Mouse (Mus musculus) heart, postnatal 10 days (tissue): ENCODE measurements at regions not wholly inside any gene's neighbourhood (a gene's known extent, or its start where the extent isn't known, plus 50 kb on each side); places are given as distances from the start of the nearest gene placed in this dataset.

Experiments used
- DNase-seq, 2 experiments: peaks; one replicate each; pipeline ENCODE4 v3.0.0; 2021
- intact Hi-C: fragments of 180-260 bp; cut with DNase I; formaldehyde crosslinking; loops from one replicate; pipeline ENCODE4 v1.15.1; 2025

DNA sequence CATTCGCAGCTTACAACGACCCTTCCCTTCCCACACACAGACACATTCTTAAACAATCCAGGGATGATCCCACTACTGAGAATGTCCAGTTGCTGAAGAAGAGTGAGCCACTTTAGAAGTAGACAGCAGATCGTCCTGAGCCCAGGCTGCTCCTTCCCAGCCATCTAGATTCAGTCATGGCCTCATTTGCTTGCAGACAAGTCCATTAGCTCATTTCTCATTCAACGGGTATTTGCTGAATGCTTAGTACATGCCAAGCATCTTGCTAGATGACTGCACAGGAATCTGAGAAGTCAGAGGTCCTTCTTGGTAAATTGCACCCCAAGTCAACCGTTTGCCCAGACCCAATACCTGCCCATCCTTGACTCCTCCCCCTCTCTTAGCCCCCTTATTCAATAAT, 57.8 kb downstream of the Ier5 start:
- intact Hi-C loops: no loop called here
- DNase-seq: no peak

DNA sequence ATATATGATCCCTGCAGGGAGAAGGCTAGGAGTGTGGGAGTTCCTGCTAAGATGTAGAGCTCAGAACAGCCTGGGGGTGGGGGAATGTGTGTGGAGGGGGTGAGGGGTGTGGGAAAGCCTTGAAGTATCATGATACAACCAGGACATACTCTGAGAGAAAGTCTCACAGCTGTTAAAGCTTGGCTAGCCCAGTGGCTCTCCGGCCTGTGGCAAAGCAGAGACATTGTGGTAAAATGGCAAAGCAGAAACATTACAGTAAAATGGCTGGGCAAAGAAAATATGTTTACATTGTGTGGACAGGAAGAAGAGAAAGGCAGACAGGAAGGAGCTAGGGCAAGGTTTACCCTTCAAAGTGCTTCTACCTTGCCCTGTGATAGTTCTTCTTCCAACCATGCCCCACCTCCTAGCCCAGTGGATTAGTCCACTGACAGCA, 58.5 kb downstream of the Ier5 start:
- intact Hi-C loops: no loop called here

DNA sequence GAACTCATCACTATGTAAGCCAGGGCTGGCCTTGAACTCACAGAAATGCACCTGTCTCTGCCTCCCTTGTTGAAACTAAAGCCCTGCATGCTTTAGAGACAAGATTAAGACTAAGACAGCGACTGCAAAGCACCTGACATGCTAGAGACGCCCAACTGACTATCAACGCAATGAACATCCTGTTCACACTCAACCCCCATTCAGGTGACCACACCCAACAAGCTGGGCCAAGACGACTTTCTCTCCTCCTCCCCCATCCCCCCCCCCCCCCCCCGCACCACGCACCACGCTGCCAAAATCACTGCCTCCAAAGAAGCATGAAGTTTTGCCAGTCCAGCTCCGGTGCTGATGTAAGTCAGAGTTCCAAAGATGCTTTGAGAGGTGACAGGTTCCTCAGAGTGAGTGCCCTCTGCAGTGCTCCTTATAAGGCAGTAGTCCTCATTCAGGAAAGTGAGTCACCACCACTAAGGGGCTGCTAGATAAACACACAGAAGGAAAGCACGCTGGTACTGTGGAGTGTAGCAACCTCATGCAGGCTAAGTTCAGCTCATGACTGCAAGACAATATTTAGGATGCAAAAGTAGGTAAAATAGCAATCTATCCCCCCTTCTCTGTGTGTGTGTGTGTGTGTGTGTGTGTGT, 59.2 kb downstream of the Ier5 start:
- intact Hi-C loops: no loop called here
- DNase-seq: peak; percentile 27 to 69

More for the DNA sequence above, 58.5 kb downstream of the Ier5 start:
- DNase-seq: no peak

DNA sequence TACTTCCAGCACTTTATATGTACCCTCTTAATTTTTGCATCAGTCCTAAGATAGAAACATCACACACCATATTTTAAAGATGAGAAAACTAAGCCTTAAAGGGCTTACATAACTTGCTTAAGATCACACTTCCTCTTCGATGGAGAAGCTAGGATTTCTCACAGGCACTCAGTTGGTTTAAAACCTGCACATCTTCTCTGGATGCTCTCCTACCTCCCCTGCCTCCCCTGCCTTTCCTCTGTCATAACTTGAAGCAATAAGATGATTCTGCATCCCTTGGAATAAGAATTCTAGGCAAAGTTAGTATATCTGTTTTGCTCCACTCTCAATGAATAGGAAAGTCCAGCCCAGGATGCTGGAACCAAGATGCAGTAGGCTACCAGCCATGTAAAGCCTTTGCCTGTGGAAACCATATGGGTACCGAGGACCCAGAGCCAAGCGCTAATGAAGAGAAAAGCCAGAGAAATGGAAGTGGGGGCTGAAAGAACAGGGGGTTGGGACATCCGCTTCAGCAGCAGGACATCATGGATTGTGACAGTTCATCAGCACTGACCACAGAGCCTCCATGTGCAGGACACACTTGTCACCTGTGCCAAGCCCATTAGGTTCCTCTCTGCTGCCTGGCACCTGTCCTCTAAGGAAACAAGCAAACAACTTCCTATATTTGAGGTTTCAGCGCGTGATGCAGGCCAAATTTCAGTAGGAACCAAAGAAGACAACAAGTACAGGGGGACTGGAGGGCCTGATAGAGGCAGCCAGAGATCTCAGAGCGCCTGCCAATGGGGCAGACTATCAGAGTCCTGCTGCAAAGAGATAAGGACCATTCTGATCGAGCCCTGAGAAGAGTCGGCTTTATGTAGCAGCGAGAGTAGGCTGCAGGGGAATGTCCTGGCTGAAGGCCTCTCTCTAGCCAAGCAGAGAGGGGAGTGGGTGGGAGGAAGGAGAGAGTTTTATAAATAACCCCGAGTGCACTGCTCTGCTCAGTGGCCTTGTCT, 60.5 kb downstream of the Ier5 start:
- peak; percentile 58 to 73 for DNase-seq
- intact Hi-C loops: no loop called here

DNA sequence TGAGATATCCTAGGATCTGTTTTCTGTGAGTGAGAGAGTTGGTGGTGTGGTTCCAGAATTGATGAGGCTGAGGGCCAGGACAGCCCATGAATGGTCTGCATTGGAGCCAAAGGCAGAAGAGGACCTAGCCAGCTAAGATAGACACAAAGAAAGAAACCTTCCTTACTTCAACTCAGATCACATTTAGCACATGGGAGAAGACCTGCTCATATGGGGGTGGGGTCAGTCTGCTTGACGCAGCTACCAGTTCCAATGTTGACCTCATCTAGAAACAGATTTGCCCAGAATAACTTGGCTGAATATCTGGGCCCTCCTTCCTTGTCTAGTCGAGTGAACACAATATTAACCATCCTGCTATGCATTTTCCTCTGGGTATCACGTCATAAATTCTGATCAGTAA, 62.0 kb downstream of the Ier5 start:
- intact Hi-C loops: no loop called here
- peak in 1 of 2 experiments; percentile 27 for DNase-seq

DNA sequence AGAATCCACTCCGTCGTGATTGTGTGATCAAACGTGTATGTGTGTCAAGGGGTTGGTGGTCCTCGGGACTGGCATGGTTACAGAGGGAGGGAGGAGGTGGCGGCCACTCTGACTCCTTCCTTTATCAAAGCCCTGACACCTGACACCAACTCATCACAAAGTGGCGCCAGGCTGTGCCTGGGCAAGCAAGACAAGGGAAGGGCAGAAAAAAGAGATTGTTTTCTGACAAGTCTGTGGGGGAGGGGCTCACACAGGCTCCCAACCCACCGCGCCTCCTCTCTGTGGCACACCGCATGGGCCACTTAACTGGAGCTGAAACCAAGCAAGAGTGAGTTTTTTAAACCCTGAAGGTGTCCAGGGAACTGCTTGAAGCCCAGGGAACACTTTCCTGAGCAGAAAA, 68.5 kb downstream of the Ier5 start:
- DNase-seq: peak in 1 of 2 experiments; percentile 16
- intact Hi-C loops: no loop called here

GRCm38 (mm10) chr1:155029195-155029879, 70.1 kb downstream of the Ier5 start:
- intact Hi-C loops: loop anchor here (5.0 kb wide), 1 partner anchor 113 kb away; no protein-coding TSS in a partner anchor
- no peak for DNase-seq

- DNase-seq: peak; percentile 35 to 38
- intact Hi-C loops: loop anchor here (5.0 kb wide), 1 partner anchor 114 kb away; no protein-coding TSS in a partner anchor
Measured at GRCm38 (mm10) chr1:155028735-155029134, 70.7 kb downstream of the Ier5 start.

DNA sequence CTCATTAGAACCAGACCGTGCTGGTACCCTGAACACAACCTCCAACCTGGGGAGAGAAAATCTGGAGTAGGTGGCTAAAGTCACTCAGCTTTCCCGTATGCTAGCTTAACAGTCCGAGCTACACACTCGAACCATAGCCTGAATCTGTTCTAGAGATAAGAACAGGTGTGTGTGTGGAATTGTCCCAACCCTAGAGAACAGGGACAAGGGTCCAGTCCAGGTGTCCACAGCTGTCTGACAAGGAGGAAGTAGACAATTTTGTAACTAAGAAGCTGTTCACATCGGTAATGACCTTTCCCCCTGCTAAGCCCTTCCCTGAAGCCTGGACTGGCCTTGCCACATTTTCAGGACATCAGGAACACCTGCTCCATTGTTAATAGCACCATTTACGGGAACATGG, 71.3 kb downstream of the Ier5 start:
- intact Hi-C loops: loop anchor here (5.0 kb wide), 1 partner anchor 114 kb away; no protein-coding TSS in a partner anchor
- no peak for DNase-seq

DNA sequence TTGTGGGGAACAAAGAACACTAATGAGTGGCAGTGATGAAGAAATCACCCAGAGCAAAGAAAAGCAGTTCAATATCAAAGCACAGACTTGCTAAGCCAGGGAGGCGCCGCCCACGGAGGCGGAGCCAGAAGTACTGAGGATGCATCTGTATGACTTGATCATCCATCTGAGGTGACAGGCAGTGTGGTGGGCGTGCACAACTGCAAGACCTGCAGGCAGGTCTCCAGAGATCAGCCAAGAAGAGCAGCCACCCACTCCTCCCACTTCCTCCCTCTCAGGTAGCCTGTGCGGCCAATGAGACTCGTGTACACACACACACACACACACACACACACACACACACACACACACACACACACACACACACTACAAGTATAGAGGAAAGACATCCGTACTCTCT, 71.9 kb downstream of the Ier5 start:
- intact Hi-C loops: loop anchor here (5.0 kb wide), 1 partner anchor 115 kb away; no protein-coding TSS in a partner anchor
- peak in 1 of 2 experiments; percentile 19 for DNase-seq

DNA sequence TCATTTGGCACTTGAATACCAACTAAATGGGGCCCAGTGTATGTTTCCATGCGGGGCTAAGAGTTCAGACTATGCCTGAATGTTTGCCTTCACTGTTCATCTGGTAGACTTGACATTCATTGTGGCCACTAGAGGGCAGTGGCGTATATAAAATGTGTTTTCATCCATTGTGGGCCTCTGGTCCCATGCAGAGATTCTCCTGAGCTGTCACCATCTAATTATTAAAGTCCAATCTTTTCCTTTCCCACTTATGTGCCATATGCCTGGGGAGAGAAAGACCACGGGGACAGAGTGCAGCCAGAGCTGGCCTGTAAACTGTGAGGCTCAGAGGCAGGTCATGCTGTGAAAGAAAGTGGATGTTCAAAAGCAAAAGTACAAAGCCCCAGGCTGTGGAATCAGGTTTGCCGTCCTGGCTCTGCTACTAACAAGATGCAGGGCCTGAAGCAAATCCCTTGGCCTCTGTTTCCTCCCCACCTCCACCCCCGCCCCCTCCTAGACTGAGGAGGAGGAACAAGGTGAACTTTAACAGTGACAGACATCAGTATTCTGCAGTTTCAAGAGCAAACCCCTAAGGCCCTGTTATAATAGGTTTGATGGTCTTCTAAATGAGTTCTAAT, 73.5 kb downstream of the Ier5 start:
- peak; percentile 86 to 91 for DNase-seq
- intact Hi-C loops: loop anchor here (1.0 to 5.0 kb wide), 3 partner anchors 116 to 255 kb away; no protein-coding TSS in a partner anchor

- DNase-seq: no peak
- intact Hi-C loops: no loop called here
Measured at GRCm38 (mm10) chr1:155023324-155023723, 76.1 kb downstream of the Ier5 start.

GRCm38 (mm10) chr1:155015669-155016068, 83.8 kb downstream of the Ier5 start:
- DNase-seq: no peak
- intact Hi-C loops: no loop called here

DNA sequence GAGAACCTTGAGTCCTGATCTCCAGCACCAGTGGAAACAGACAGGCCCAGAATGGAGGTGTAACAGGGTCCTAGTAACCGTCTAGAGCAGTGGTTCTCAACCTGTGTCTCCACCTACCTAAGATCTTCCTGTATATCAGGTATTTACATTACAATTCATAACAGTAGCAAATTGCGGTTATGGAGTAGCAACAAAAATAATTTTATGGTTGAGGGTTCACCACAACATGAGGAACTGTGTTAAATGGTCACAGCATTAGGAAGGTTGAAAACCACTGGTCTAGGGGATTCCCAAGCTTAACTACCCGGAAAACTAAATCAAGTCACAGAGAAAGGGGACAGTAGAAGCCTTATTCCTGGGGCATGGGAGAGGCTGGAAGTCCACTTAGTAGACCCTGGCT, 84.5 kb downstream of the Ier5 start:
- no peak for DNase-seq
- intact Hi-C loops: no loop called here

DNA sequence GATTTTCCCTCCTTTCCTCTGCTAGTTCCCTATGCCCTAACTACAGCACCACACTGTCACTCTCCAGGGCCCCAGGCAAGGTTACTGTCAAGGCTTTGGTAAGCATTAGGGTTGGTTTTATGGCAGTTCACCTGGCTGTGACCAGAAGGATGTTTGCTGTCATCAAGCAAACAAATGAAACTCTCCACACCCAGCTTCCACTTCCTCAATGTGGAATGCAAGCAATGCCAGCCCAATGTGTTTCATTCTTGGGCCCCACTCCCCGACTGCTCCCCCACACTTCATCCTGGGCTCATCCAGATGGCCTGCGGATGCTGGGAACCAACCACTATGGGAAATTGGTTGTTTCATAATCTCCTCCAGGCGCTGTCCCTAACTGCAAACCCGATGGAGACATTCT, 85.7 kb downstream of the Ier5 start:
- DNase-seq: peak; percentile 12 to 26
- intact Hi-C loops: no loop called here

DNA sequence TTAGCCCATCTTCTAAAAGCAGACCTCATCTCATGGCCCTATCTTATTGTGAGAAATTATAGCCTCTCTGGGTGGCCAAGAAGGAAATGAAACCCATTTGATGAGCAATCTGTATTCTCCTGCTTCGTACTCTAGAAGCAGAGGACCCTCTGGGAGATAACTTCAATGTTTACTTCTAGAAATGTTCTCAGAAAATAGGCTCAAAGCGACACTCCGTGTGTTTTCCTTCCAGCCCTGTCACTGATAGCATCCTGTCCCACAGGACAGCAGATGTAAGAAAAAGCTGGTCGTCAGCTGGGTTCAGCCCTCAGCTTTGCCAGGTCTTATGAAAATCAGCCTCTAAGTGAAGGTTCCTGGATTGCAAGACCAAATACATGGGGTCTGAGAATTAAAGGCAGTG, 86.1 kb downstream of the Ier5 start:
- intact Hi-C loops: no loop called here
- peak; percentile 37 to 41 for DNase-seq

- peak; percentile 91 to 93 for DNase-seq
- intact Hi-C loops: loop anchor here (1.0 to 10.0 kb wide), 3 partner anchors 120 to 722 kb away; no protein-coding TSS in a partner anchor
Measured at GRCm38 (mm10) chr1:155006539-155007486, 92.6 kb downstream of the Ier5 start.

GRCm38 (mm10) chr1:155006099-155006498, 93.3 kb downstream of the Ier5 start:
- intact Hi-C loops: loop anchor here (1.0 to 10.0 kb wide), 3 partner anchors 119 to 721 kb away; no protein-coding TSS in a partner anchor
- no peak for DNase-seq

DNA sequence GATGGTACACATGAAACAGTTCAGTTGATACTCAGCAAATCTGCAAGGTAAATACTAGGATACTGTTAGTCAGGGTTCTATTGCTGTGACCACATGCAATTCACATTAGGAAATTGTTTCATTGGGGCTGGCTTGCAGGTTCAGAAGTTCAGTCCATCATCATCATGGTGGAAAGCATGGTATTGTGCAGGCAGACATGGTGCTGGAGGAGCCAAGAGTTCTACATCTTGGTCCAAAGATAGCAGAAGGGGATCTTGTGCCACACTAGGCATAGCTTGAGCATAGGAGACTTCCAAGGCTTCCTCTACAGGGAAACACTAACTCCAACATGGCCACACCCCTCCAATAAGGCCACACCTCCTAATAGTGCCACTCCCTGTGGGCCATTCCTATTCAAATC, 99.1 kb downstream of the Ier5 start:
- DNase-seq: no peak
- intact Hi-C loops: loop anchor here (10.0 kb wide), 1 partner anchor 716 kb away; no protein-coding TSS in a partner anchor
